ENCODE assay signal across 15 mouse cellular contexts in the genomic region with DNA sequence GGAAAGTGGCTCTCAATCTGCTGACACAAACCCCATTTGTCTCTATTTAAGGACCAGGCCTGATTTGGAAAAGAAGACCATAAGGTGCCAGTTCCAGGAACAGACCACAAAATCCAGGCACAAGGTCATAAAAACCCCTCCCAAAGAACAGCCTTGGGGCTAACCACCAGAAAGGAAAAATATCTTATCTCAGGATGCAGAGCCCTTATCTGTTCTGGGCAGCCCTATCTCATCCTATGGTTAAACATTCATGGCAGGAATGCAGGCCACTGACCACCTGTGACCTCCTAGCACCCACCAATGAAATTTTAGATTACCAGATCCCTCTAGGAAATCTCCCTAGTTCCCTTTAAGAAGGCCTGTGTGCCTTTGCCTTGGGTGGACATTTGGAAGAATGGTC.
"Had no signal": no experiment of that assay in that cellular context is flagged by ENCODE, and none has a peak within 500 bp of the region (broad histone marks: within the 10 kb centered on the region; RNA-seq: fewer than 3 reads in every experiment).

No protein-coding gene starts in this region.

- H3K36me3 ChIP-seq: midbrain, embryonic 13.5 days; midbrain, embryonic 15.5 days; neural tube, embryonic 12.5 days; stomach, embryonic 15.5 days had no signal

- H3K4me2 ChIP-seq: lung, embryonic 14.5 days; midbrain, embryonic 11.5 days; midbrain, embryonic 13.5 days; midbrain, embryonic 15.5 days; neural tube, embryonic 12.5 days; stomach, embryonic 15.5 days had no signal

- H3K4me3 ChIP-seq: megakaryocyte, embryonic 14.5 days; midbrain, embryonic 13.5 days; midbrain, embryonic 15.5 days; neural tube, embryonic 12.5 days; stomach, embryonic 15.5 days had no signal

- ATAC-seq: midbrain, embryonic 13.5 days; midbrain, embryonic 15.5 days had no signal

- H3K4me1 ChIP-seq: midbrain, embryonic 15.5 days; neural tube, embryonic 12.5 days; stomach, embryonic 15.5 days had no signal

- DNase-seq: lung, adult 18-20 months; lung, embryonic 14.5 days; lung, postnatal 10 days; lung, postnatal 4 days; right cerebral cortex, postnatal 14 days; thymus, adult 2 months; thymus, postnatal 25 days; thymus, postnatal 4 days had no signal

- H3K27ac ChIP-seq: midbrain, embryonic 13.5 days; midbrain, embryonic 15.5 days; neural tube, embryonic 12.5 days; stomach, embryonic 15.5 days; stomach, postnatal 0 days had no signal

- H3K9me3 ChIP-seq: midbrain, embryonic 13.5 days; midbrain, embryonic 15.5 days; neural tube, embryonic 12.5 days; stomach, embryonic 15.5 days had no signal

- H3K27me3 ChIP-seq: midbrain, embryonic 13.5 days; midbrain, embryonic 15.5 days; neural tube, embryonic 12.5 days; stomach, embryonic 15.5 days had no signal

- H3K9ac ChIP-seq: lung, embryonic 14.5 days; midbrain, embryonic 13.5 days; midbrain, embryonic 15.5 days; neural tube, embryonic 12.5 days; stomach, embryonic 15.5 days had no signal
